Mouse (Mus musculus) embryonic fibroblast, embryonic 13.5 days (primary cell): ENCODE results near the gene Toe1.

Experiments
- CTCF ChIP-seq: IDR thresholded peaks from 2 replicates; pipeline ENCODE4 v1.5.1; 2011; ENCODE audit warnings: mild to moderate bottlenecking, control low read depth, low read length, moderate library complexity, borderline replicate concordance; ENCODE audit not compliant: insufficient read depth
- POLR2A ChIP-seq: IDR thresholded peaks from 2 replicates; pipeline ENCODE4 v1.6.1; 2011; ENCODE audit warnings: low read depth, mild to moderate bottlenecking, control low read depth, low read length, moderate library complexity

- TF ChIP-seq CTCF: no peak
- TF ChIP-seq POLR2A: no peak
Observed at GRCm38 (mm10) chr4:116786587-116786986, 20.9 kb downstream of the Toe1 start.
